Mouse (Mus musculus) hindbrain, embryonic 10.5 days (tissue): Measurements from ENCODE around the gene Fam53b. TPM values are rescaled to one million over a fixed set of nuclear protein-coding genes. Genes with fewer than 3 reads are reported as not detected.

Source experiments
- DNase-seq: peaks from one replicate; pipeline ENCODE4 v3.0.0-alpha.2; 2017; ENCODE audit warnings: low spot score
- H3K27ac ChIP-seq: fragments of 300-500 bp; sonication (generic); 2 replicates; pipeline ENCODE4 v1.5.1; 2016; ENCODE audit warnings: mild to moderate bottlenecking, moderate library complexity
- H3K27me3 ChIP-seq: fragments of 300-500 bp; sonication (generic); 2 replicates; pipeline ENCODE4 v1.6.1; 2016; ENCODE audit warnings: mild to moderate bottlenecking; ENCODE audit not compliant: poor library complexity, insufficient read depth, severe bottlenecking
- H3K36me3 ChIP-seq: fragments of 300-500 bp; sonication (generic); 2 replicates; pipeline ENCODE4 v1.6.1; 2016; ENCODE audit warnings: mild to moderate bottlenecking, moderate library complexity
- H3K4me1 ChIP-seq: fragments of 300-500 bp; sonication (generic); replicated peaks from 2 replicates; pipeline ENCODE4 v1.6.1; 2016; ENCODE audit warnings: mild to moderate bottlenecking
- H3K4me3 ChIP-seq: fragments of 300-500 bp; sonication (generic); 2 replicates; pipeline ENCODE4 v1.5.1; 2016; ENCODE audit warnings: mild to moderate bottlenecking, moderate library complexity
- H3K9me3 ChIP-seq: fragments of 300-500 bp; sonication (generic); 2 replicates; pipeline ENCODE4 v1.6.1; 2016; ENCODE audit warnings: mild to moderate bottlenecking, moderate library complexity
- WGBS: fragments of 180-500 bp; shearing (Covaris S2); methylation state at CpG from one replicate; pipeline ENCODE4 v1.1.7; 2016; 5-methylcytosine and 5-hydroxymethylcytosine counted together
- polyA plus RNA-seq: library from polyadenylated mRNA; unstranded; fragments of >200 nt; fragmentation: Nextera tagmentation; extraction: Ambion mirVana; gene quantifications from 2 replicates; pipeline ENCODE4 v1.2.1, GENCODE M21; 2016

Gene Fam53b
- polyA plus RNA-seq, 1 experiment from 2014 or later = 27.7 TPM

GRCm38 (mm10) chr7:132766235-132766871, 47.3 kb downstream of the Fam53b start:
- Histone ChIP-seq H3K9me3 (no peaks in the 10 kb centered on the region), H3K27ac (peak overlapping the region; percentile 51), H3K4me1 (peaks cover 27% of the 10 kb centered on the region), H3K4me3 (no peak overlapping the region), H3K36me3 (peaks cover 49% of the 10 kb centered on the region), H3K27me3 (no peaks in the 10 kb centered on the region)
- no peak for DNase-seq
- WGBS = 90% methylated on average over 11 of the region's 11 CpGs

GRCm38 (mm10) chr7:132765629-132766186, 48.0 kb downstream of the Fam53b start:
- WGBS = 89% methylated on average over 3 of the region's 3 CpGs
- no peaks in the 10 kb centered on the region for H3K9me3 ChIP-seq
- H3K4me3 ChIP-seq = no peak overlapping the region
- DNase-seq = no peak
- H3K27me3 ChIP-seq = no peaks in the 10 kb centered on the region
- no peak overlapping the region for H3K27ac ChIP-seq
- peaks cover 44% of the 10 kb centered on the region for H3K36me3 ChIP-seq
- peaks cover 27% of the 10 kb centered on the region for H3K4me1 ChIP-seq

- Histone ChIP-seq H3K27ac (no peak overlapping the region), H3K9me3 (no peaks in the 10 kb centered on the region), H3K4me3 (no peak overlapping the region), H3K27me3 (no peaks in the 10 kb centered on the region), H3K36me3 (peaks cover 40% of the 10 kb centered on the region), H3K4me1 (peaks cover 32% of the 10 kb centered on the region)
- WGBS = 84% methylated on average over 4 of the region's 4 CpGs
- no peak for DNase-seq
Measured at GRCm38 (mm10) chr7:132764896-132765491, 48.7 kb downstream of the Fam53b start.

- 92% methylated on average over 4 of the region's 4 CpGs for WGBS
- Histone ChIP-seq H3K27me3 (no peaks in the 10 kb centered on the region), H3K27ac (no peak overlapping the region), H3K4me1 (peaks cover 36% of the 10 kb centered on the region), H3K36me3 (peaks cover 40% of the 10 kb centered on the region), H3K9me3 (no peaks in the 10 kb centered on the region), H3K4me3 (no peak overlapping the region)
- no peak for DNase-seq
Measured at GRCm38 (mm10) chr7:132764314-132764713, 49.4 kb downstream of the Fam53b start.

- Histone ChIP-seq H3K27me3 (no peaks in the 10 kb centered on the region), H3K27ac (no peak overlapping the region), H3K9me3 (no peaks in the 10 kb centered on the region), H3K4me1 (peaks cover 36% of the 10 kb centered on the region), H3K4me3 (no peak overlapping the region), H3K36me3 (peaks cover 40% of the 10 kb centered on the region)
- no peak for DNase-seq
- 91% methylated on average over 5 of the region's 5 CpGs for WGBS
Measured at GRCm38 (mm10) chr7:132763911-132764310, 49.8 kb downstream of the Fam53b start.

- no peak overlapping the region for H3K27ac ChIP-seq
- H3K27me3 ChIP-seq = no peaks in the 10 kb centered on the region
- peaks cover 42% of the 10 kb centered on the region for H3K36me3 ChIP-seq
- no peak overlapping the region for H3K4me3 ChIP-seq
- no peak for DNase-seq
- 95% methylated on average over 6 of the region's 6 CpGs for WGBS
- peaks cover 32% of the 10 kb centered on the region for H3K4me1 ChIP-seq
- H3K9me3 ChIP-seq = no peaks in the 10 kb centered on the region
Measured at GRCm38 (mm10) chr7:132763351-132763750, 50.3 kb downstream of the Fam53b start.

GRCm38 (mm10) chr7:132761409-132761808, 52.3 kb downstream of the Fam53b start:
- 92% methylated on average over 2 of the region's 2 CpGs for WGBS
- H3K27ac ChIP-seq = no peak overlapping the region
- H3K4me3 ChIP-seq = no peak overlapping the region
- peaks cover 15% of the 10 kb centered on the region for H3K4me1 ChIP-seq
- H3K9me3 ChIP-seq = no peaks in the 10 kb centered on the region
- H3K27me3 ChIP-seq = no peaks in the 10 kb centered on the region
- DNase-seq = no peak
- H3K36me3 ChIP-seq = peaks cover 58% of the 10 kb centered on the region

GRCm38 (mm10) chr7:132760589-132761180, 53.0 kb downstream of the Fam53b start:
- Histone ChIP-seq H3K4me3 (no peak overlapping the region), H3K27me3 (no peaks in the 10 kb centered on the region), H3K9me3 (no peaks in the 10 kb centered on the region), H3K27ac (peak overlapping the region; percentile 64), H3K36me3 (peaks cover 63% of the 10 kb centered on the region), H3K4me1 (peaks cover 11% of the 10 kb centered on the region; the same call in 1 of the 2 replicates)
- 92% methylated on average over 6 of the region's 6 CpGs for WGBS
- DNase-seq = no peak

GRCm38 (mm10) chr7:132759926-132760325, 53.8 kb downstream of the Fam53b start:
- no peak for DNase-seq
- no peaks in the 10 kb centered on the region for H3K9me3 ChIP-seq
- H3K4me3 ChIP-seq = no peak overlapping the region
- no peaks in the 10 kb centered on the region for H3K27me3 ChIP-seq
- peaks cover 65% of the 10 kb centered on the region for H3K36me3 ChIP-seq
- 79% methylated on average over 6 of the region's 6 CpGs for WGBS
- peaks cover 14% of the 10 kb centered on the region for H3K4me1 ChIP-seq
- peak overlapping the region; percentile 64 for H3K27ac ChIP-seq

- peaks cover 63% of the 10 kb centered on the region for H3K36me3 ChIP-seq
- no peaks in the 10 kb centered on the region for H3K9me3 ChIP-seq
- WGBS = 96% methylated on average over 22 of the region's 22 CpGs
Measured at GRCm38 (mm10) chr7:132759405-132759891, 54.2 kb downstream of the Fam53b start.

GRCm38 (mm10) chr7:132758875-132759274, 54.8 kb downstream of the Fam53b start:
- no peak overlapping the region for H3K27ac ChIP-seq
- H3K4me1 ChIP-seq = peaks cover 25% of the 10 kb centered on the region
- no peak overlapping the region for H3K4me3 ChIP-seq
- WGBS = 79% methylated on average over 5 of the region's 5 CpGs
- H3K9me3 ChIP-seq = no peaks in the 10 kb centered on the region
- H3K27me3 ChIP-seq = no peaks in the 10 kb centered on the region
- H3K36me3 ChIP-seq = peaks cover 57% of the 10 kb centered on the region
- DNase-seq = no peak

More at GRCm38 (mm10) chr7:132759405-132759891, 54.2 kb downstream of the Fam53b start:
- Histone ChIP-seq H3K4me1 (peaks cover 19% of the 10 kb centered on the region), H3K4me3 (no peak overlapping the region), H3K27ac (peak overlapping the region; percentile 54; the same call in 1 of the 2 replicates), H3K27me3 (no peaks in the 10 kb centered on the region)
- no peak for DNase-seq

- Histone ChIP-seq H3K27ac (no peak overlapping the region), H3K36me3 (peaks cover 48% of the 10 kb centered on the region), H3K9me3 (no peaks in the 10 kb centered on the region), H3K27me3 (no peaks in the 10 kb centered on the region), H3K4me1 (peaks cover 33% of the 10 kb centered on the region), H3K4me3 (no peak overlapping the region)
- no peak for DNase-seq
- 91% methylated on average over 5 of the region's 5 CpGs for WGBS
Measured at GRCm38 (mm10) chr7:132756325-132756724, 57.4 kb downstream of the Fam53b start.

- Histone ChIP-seq H3K27ac (peak overlapping the region; percentile 75), H3K4me3 (no peak overlapping the region), H3K4me1 (peaks cover 22% of the 10 kb centered on the region), H3K9me3 (no peaks in the 10 kb centered on the region), H3K27me3 (no peaks in the 10 kb centered on the region), H3K36me3 (peaks cover 51% of the 10 kb centered on the region)
- peak; percentile 13 for DNase-seq
- whole genome bisulfite sequencing = 57% methylated on average over 3 of the region's 3 CpGs
Measured at GRCm38 (mm10) chr7:132754389-132754750, 59.3 kb downstream of the Fam53b start.
